Mouse (Mus musculus): ENCODE results near the gene Atxn2. TPM values are rescaled to one million over a fixed set of nuclear protein-coding genes. Genes with fewer than 3 reads are reported as not detected.
A peak's percentile ranks its signal among the peaks of the same experiment; 100 is the strongest.
"Not testable (repeated sequence)": the region's sequence is repeated elsewhere in the genome, so short reads cannot be mapped to it uniquely, and the experiment has no call there.

Gene Atxn2
- polyA plus RNA-seq, 1 experiment from 2014 or later, result 102 TPM

DNA sequence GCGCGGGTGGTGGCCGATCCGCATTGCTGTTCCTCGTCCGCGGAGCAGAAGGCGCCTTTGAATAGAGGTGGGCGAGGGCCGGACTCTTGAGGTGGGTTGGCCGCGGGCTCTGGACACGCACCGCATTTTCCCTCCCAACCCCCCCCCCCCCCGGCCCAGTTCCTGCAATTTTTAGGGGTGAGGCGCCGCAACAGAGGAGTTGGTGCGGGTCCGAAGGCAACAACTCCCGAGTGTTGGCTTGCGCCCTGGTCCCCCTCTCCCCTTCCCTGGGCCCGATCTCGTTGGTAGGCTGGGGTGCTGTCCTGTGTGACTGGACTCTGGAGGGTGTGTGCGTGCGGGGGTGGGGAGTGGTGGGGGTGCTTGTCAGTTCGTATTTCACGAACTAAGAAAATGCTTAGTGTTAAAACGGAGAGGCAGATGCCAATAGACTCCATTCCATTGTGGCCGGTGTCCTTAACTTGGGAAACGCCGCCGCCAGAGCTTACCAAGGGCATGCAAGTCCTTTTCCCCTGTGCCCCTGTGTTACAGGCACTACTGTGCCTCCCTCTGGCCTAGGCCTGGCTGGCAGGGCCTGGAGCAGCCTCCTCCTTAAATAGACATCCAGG, 1.9 kb downstream of the Atxn2 start:
- Histone ChIP-seq H3K4me3 (peak overlapping the region; percentile 99), H3K27ac (peak overlapping the region; percentile 98), H3K4me1 (peaks cover 34% of the 10 kb centered on the region), H3K4me2 (replicated peaks) (peak overlapping the region; percentile 90), H3K27me3 (no peaks in the 10 kb centered on the region), H3K9me3 (replicated peaks) (no peaks in the 10 kb centered on the region), H3K36me3 (peaks cover 7% of the 10 kb centered on the region; the same call in 1 of the 2 replicates), H3K9ac (peak overlapping the region; percentile 99)
- under 1% methylated on average over 32 of the region's 32 CpGs for WGBS
- ATAC-seq (ENCODE audit: low FRiP score), result peak; percentile 68

DNA sequence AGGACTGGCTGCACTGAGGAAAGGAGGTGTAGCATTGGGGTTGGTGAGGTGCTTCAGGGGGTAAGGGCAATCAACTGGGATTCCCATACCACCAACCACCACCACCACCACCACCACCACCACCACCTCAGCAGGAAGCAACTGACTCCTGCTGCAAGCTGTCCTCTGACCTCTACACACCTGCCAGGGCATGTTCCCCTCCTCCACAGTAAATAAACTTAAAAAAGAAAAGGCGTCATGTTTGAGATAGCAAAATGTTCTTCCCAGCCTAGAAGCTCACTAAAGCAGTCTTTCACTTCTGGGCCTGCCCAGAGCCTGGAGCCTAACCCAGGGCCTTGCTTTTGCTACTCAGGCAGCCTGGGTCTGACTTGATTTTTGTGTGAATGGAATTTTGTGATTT, 3.2 kb downstream of the Atxn2 start:
- Histone ChIP-seq H3K36me3 (peaks cover 9% of the 10 kb centered on the region; the same call in 1 of the 2 replicates), H3K9me3 (replicated peaks) (no peaks in the 10 kb centered on the region), H3K27ac (no peak overlapping the region), H3K4me3 (no peak overlapping the region), H3K4me2 (replicated peaks) (peak overlapping the region; percentile 90), H3K27me3 (no peaks in the 10 kb centered on the region), H3K9ac (0 out of 2 replicates have a peak overlapping the region, but pooled peaks have one; percentile 6), H3K4me1 (peaks cover 34% of the 10 kb centered on the region)
- 90% methylated on average over 1 of the region's 1 CpGs for WGBS
- ATAC-seq (ENCODE audit: low FRiP score), result no peak

DNA sequence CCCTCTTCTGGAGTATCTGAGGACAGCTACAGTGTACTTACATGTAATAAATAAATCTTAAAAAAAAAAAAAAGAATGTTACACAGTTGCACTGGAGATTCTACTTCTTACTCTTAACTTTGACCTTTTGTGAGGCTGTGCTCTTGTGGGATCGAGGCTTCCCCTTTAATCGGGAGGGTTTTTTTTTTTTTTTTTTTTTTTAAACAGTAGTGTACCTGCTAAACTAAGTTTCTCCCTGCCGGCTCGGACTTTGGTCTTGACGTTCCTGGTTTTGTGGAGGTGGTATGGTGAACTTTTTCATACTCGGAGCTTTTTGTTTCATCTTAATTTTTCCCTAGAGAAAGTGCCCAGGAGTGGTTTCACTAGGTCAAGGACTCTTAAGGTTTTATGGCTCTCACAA, 3.8 kb downstream of the Atxn2 start:
- Histone ChIP-seq H3K27ac (no peak overlapping the region), H3K27me3 (no peaks in the 10 kb centered on the region), H3K9me3 (replicated peaks) (no peaks in the 10 kb centered on the region), H3K4me3 (no peak overlapping the region), H3K9ac (no peak overlapping the region), H3K4me2 (replicated peaks) (no peak overlapping the region), H3K36me3 (peaks cover 9% of the 10 kb centered on the region; the same call in 1 of the 2 replicates), H3K4me1 (peaks cover 34% of the 10 kb centered on the region)
- whole genome bisulfite sequencing, result 86% methylated on average over 6 of the region's 6 CpGs
- ATAC-seq (ENCODE audit: low FRiP score), result no peak

DNA sequence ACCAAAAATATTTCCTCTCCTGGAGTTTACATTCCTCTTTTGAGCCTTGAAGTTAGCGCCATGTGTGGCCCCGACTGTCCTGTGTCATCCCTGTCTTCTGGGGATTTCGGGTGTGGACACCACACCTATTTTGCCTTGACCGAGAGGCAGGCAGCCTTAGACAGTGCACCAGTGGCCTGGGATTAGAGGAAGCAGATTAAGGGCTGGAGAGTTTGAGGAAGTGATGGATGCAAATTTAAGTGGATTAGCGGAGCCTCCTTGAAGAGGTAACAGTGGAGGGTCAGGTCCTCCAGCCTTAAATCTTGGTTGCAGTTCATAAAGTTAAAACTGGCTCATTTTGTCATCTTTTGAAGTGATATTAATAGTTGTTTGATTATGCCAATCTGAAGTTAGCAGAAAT, 7.3 kb downstream of the Atxn2 start:
- Histone ChIP-seq H3K4me2 (replicated peaks) (no peak overlapping the region), H3K9me3 (replicated peaks) (no peaks in the 10 kb centered on the region), H3K9ac (no peak overlapping the region), H3K4me3 (no peak overlapping the region), H3K36me3 (peaks cover 9% of the 10 kb centered on the region; the same call in 1 of the 2 replicates), H3K27me3 (no peaks in the 10 kb centered on the region), H3K27ac (no peak overlapping the region), H3K4me1 (peaks cover 28% of the 10 kb centered on the region)
- no peak for ATAC-seq (ENCODE audit: low FRiP score)
- 86% methylated on average over 5 of the region's 5 CpGs for WGBS

DNA sequence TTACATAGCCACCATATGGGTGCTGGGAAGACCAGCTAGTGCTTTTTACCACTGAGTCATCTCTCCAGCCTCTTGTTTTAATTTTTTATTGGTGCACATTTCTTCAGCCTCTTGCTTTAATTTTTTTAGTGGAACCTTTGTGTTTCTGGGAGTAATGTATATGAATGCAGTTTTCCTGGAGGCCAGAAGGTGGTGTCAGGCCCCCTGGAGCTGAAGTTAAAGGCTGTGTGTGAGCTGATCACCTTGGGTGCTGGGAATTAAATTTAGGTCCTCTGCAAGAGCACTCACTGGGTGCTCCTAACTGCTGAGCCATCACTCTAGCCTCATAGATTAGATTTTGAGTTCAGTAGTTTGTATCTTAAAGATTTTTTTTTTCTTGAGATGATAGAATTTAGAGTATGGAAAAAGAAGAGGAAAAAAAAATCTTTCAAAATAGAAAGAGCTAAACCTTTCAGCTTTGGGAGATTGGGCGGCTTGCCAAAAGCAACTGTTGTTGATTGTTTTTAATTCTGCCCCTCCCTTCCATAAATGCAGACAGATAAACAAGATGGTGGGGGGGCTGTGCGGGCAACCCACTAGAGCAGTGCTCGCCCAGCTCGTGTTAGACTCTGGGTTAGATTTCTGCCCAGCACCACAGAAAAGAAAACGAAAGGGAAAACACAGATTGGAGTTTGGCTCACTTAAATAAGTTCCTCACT, 9.9 kb downstream of the Atxn2 start:
- H3K4me2 ChIP-seq (replicated peaks), result no peak overlapping the region
- no peak overlapping the region for H3K9ac ChIP-seq
- H3K9me3 ChIP-seq (replicated peaks), result no peaks in the 10 kb centered on the region
- 95% methylated on average over 5 of the region's 5 CpGs for WGBS
- H3K4me3 ChIP-seq, result no peak overlapping the region
- no peaks in the 10 kb centered on the region for H3K27me3 ChIP-seq
- H3K4me1 ChIP-seq, result peaks cover 11% of the 10 kb centered on the region; the same call in 1 of the 2 replicates
- ATAC-seq (ENCODE audit: low FRiP score), result no peak
- no peak overlapping the region for H3K27ac ChIP-seq
- peaks cover 9% of the 10 kb centered on the region; the same call in 1 of the 2 replicates for H3K36me3 ChIP-seq

DNA sequence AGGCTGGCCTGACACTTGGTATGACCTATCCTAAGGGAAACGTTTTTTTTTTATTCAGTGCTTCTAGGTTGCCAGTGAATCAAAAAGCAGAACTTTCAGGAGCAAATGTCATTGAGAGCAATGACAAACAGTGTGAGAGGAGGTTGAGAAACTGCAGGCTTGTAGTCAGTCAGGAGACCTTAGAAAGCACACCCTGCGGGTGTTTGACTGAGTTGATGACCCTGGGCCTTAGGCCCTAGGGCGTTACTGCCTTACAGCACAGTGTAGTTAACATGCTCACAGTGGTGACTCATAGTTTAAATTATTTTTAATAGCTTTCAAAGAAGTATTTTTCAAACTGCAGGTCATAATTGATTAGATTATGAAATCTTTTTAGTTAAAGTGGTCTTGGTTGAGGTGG, 10.7 kb downstream of the Atxn2 start:
- Histone ChIP-seq H3K4me3 (no peak overlapping the region), H3K36me3 (peaks cover 9% of the 10 kb centered on the region; the same call in 1 of the 2 replicates), H3K27ac (no peak overlapping the region), H3K4me2 (replicated peaks) (no peak overlapping the region), H3K9me3 (replicated peaks) (no peaks in the 10 kb centered on the region), H3K4me1 (peaks cover 5% of the 10 kb centered on the region; the same call in 1 of the 2 replicates), H3K9ac (no peak overlapping the region), H3K27me3 (no peaks in the 10 kb centered on the region)
- ATAC-seq (ENCODE audit: low FRiP score), result no peak
- WGBS, result 83% methylated on average over 3 of the region's 3 CpGs

DNA sequence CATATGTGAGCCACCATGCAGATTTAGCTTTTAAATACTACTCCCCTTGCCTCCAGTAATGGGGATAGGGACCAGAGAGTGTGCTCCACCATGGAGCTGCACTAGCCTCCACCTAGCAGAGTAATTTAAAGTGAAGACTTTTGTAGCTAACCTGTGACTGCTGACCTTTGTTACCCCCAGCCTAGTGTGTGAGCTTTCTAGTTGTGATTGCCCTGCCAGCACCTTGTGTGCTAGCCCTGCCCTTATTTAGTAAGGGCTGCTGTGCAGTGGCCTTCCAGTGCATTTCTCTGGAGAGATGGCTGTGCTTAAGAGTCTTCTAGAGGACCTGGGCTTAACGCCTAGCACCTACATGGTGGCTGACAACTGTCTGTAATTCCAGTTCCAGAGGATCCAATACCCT, 13.5 kb downstream of the Atxn2 start:
- no peak overlapping the region for H3K9ac ChIP-seq
- H3K36me3 ChIP-seq, result 0 out of 2 replicates have a peak, but pooled peaks cover 5% of the 10 kb centered on the region
- 94% methylated on average over 1 of the region's 1 CpGs for WGBS
- H3K4me2 ChIP-seq (replicated peaks), result no peak overlapping the region
- no peak overlapping the region for H3K27ac ChIP-seq
- no peaks in the 10 kb centered on the region for H3K9me3 ChIP-seq (replicated peaks)
- peaks cover 5% of the 10 kb centered on the region; the same call in 1 of the 2 replicates for H3K4me1 ChIP-seq
- no peaks in the 10 kb centered on the region for H3K27me3 ChIP-seq
- no peak overlapping the region for H3K4me3 ChIP-seq
- ATAC-seq (ENCODE audit: low FRiP score), result no peak

DNA sequence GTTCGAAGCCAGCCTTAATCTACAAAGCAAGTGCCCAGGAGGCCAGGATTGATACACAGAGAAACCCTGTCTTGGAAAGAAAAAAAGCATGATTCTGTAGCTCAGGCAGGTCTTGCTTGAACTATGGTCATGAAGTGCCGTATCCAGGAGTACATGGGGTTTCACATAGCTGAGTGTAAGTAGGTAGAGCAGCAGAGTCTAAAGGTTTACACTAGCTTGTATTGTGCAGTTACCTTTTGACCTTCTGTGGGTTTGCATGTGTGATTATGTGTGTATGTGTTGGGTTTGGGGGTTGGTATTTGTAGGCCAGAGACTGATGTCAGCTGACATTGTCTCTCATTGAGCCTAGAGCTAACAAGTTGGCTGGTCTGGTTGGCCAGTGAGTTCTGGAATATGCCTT, 18.9 kb downstream of the Atxn2 start:
- Histone ChIP-seq H3K4me1 (no peaks in the 10 kb centered on the region), H3K27me3 (no peaks in the 10 kb centered on the region), H3K4me2 (replicated peaks) (no peak overlapping the region), H3K36me3 (peaks cover 13% of the 10 kb centered on the region; the same call in 1 of the 2 replicates), H3K27ac (no peak overlapping the region), H3K9me3 (replicated peaks) (no peaks in the 10 kb centered on the region), H3K4me3 (no peak overlapping the region), H3K9ac (no peak overlapping the region)
- 93% methylated on average over 2 of the region's 2 CpGs for WGBS
- no peak for ATAC-seq (ENCODE audit: low FRiP score)

DNA sequence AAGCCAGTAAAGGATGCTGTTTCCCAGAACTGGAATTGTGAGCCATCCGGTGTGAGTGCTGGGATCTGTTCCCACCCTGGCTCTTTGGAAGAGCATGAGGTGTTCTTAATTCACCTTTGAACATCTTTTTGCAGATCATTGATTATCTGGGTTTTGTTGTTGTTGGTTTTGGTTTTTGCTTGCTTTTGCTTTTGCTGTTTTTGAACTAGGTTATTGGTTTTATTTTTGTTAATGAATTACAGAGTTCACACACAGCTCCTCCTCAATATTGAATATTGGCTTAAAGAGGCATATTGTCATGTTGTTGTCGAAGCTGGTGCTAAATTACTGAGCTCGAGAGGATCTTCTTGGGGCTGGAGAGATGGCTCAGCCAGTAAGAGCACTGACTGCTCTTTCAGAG, 25.5 kb downstream of the Atxn2 start:
- no peak overlapping the region for H3K9ac ChIP-seq
- no peak overlapping the region for H3K4me3 ChIP-seq
- WGBS, result 90% methylated on average over 3 of the region's 3 CpGs
- H3K4me2 ChIP-seq (replicated peaks), result no peak overlapping the region
- H3K27ac ChIP-seq, result no peak overlapping the region
- H3K4me1 ChIP-seq, result no peaks in the 10 kb centered on the region
- H3K9me3 ChIP-seq (replicated peaks), result no peaks in the 10 kb centered on the region
- peaks cover 8% of the 10 kb centered on the region; the same call in 1 of the 2 replicates for H3K36me3 ChIP-seq
- ATAC-seq (ENCODE audit: low FRiP score), result no peak
- H3K27me3 ChIP-seq, result no peaks in the 10 kb centered on the region

DNA sequence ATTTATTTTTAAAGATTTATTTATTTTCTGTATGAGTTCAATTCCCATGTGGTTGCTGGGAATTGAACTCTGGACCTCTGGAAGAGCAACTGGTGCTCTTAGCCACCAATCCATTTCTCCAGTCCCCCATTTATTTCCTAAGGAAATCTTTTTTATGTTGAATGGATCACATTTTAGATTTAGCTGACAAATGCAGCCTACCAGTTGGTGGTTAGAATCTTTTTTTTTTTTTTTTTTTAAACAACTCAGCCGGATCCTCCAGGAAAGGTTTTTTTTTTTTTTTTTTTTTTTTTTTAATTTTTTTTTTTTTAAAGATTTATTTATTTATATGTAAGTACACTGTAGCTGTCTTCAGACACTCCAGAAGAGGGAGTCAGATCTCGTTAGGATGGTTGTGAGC, 27.0 kb downstream of the Atxn2 start:
- not testable (repeated sequence) for H3K9me3 ChIP-seq (replicated peaks); H3K36me3 ChIP-seq; H3K27ac ChIP-seq; ATAC-seq (ENCODE audit: low FRiP score); H3K27me3 ChIP-seq; H3K4me2 ChIP-seq (replicated peaks); H3K4me1 ChIP-seq; H3K4me3 ChIP-seq; H3K9ac ChIP-seq
- 100% methylated on average over 2 of the region's 2 CpGs for WGBS

DNA sequence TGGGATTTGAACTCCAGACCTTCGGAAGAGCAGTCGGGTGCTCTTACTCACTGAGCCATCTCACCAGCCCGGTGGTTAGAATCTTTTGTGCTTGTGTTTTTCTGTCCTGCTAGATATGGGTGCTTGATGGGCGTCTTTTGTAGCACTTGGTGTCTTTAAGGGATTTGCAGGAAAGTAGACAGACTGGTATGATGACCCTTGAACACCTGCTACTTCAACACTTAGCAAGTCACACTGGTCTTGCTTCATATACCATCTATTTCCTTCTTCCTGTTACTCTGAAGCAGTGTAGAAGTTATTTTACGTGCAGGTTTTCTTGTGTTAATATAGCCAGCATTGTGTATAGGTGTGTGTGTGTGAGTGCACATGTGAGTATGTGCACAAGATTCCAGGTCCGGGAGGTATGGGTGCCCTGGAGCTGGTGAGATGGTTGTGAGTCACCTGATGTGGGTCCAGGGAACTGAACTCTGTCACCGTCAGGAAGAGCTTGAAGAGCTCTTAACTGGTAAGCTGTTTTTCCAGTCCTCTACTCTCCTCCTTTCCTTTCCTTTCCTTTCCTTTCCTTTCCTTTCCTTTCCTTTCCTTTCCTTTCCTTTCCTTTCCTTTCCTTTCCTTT, 27.5 kb downstream of the Atxn2 start:
- H3K4me1 ChIP-seq, result no peaks in the 10 kb centered on the region
- H3K27me3 ChIP-seq, result no peaks in the 10 kb centered on the region
- peaks cover 4% of the 10 kb centered on the region; the same call in 1 of the 2 replicates for H3K36me3 ChIP-seq
- no peak overlapping the region for H3K4me3 ChIP-seq
- WGBS, result 97% methylated on average over 7 of the region's 7 CpGs
- no peaks in the 10 kb centered on the region for H3K9me3 ChIP-seq (replicated peaks)
- no peak overlapping the region for H3K4me2 ChIP-seq (replicated peaks)
- ATAC-seq (ENCODE audit: low FRiP score), result no peak
- no peak overlapping the region for H3K27ac ChIP-seq
- H3K9ac ChIP-seq, result no peak overlapping the region

DNA sequence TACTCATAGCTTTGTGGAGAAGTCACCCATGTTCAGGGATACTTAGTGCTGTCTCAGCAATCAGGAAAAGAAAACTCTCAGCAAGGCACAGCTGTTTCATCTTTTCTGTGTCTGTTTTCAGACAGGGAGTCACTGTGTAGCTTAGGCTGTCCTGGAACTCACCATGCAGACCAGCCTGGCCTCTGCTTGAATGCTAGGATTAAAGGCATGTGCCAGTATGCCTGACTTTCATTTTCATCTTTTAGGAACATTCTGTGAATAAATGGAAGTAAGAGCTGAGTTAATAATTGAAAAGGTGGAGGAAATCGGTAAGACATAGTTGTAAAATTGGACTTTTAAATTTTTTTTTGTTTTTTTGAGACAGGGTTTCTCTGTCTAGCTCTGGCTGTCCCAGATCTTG, 29.4 kb downstream of the Atxn2 start:
- H3K4me1 ChIP-seq, result no peaks in the 10 kb centered on the region
- H3K9me3 ChIP-seq (replicated peaks), result no peaks in the 10 kb centered on the region
- H3K4me3 ChIP-seq, result no peak overlapping the region
- H3K27ac ChIP-seq, result no peak overlapping the region
- H3K9ac ChIP-seq, result no peak overlapping the region
- WGBS, result 98% methylated on average over 1 of the region's 1 CpGs
- no peaks in the 10 kb centered on the region for H3K27me3 ChIP-seq
- no peak for ATAC-seq (ENCODE audit: low FRiP score)
- H3K36me3 ChIP-seq, result no peaks in the 10 kb centered on the region
- no peak overlapping the region for H3K4me2 ChIP-seq (replicated peaks)
